Mouse (Mus musculus): ENCODE measurements around the gene Swt1. TPM values are rescaled to one million over a fixed set of nuclear protein-coding genes. Genes with fewer than 3 reads are reported as not detected.
"Not testable (repeated sequence)": the region's sequence is repeated elsewhere in the genome, so short reads cannot be mapped to it uniquely, and the experiment has no call there.

Gene Swt1
- polyA plus RNA-seq, 1 experiment from 2014 or later = 31.9 TPM

GRCm38 (mm10) chr1:151352911-151353310, 75.3 kb downstream of the Swt1 start:
- Histone ChIP-seq H3K4me2 (replicated peaks; ENCODE audit: low read depth, low read length) (no peak overlapping the region), H3K27ac (ENCODE audit: low read length) (no peak overlapping the region), H3K27me3 (ENCODE audit: control insufficient read depth, insufficient read depth, low read length) (no peaks in the 10 kb centered on the region), H3K4me3 (ENCODE audit: low read depth, low read length) (no peak overlapping the region), H3K9ac (replicated peaks; ENCODE audit: low read depth, low read length) (no peak overlapping the region), H3K9me3 (ENCODE audit: control insufficient read depth, low read depth, low read length) (no peaks in the 10 kb centered on the region), H3K36me3 (ENCODE audit: control insufficient read depth, insufficient read depth, low read length) (peaks cover 70% of the 10 kb centered on the region), H3K4me1 (ENCODE audit: control insufficient read depth, insufficient read depth, low read length) (no peaks in the 10 kb centered on the region)
- 83% methylated on average over 2 of the region's 2 CpGs for WGBS
- no peak for ATAC-seq (ENCODE audit: insufficient number of reproducible peaks, insufficient read depth, low FRiP score, low read depth)

- H3K36me3 ChIP-seq (ENCODE audit: control insufficient read depth, insufficient read depth, low read length) = peaks cover 30% of the 10 kb centered on the region
- not testable (repeated sequence) for H3K4me2 ChIP-seq (replicated peaks; ENCODE audit: low read depth, low read length); H3K4me3 ChIP-seq (ENCODE audit: low read depth, low read length); ATAC-seq (ENCODE audit: insufficient number of reproducible peaks, insufficient read depth, low FRiP score, low read depth); H3K27ac ChIP-seq (ENCODE audit: low read length); H3K9ac ChIP-seq (replicated peaks; ENCODE audit: low read depth, low read length); H3K9me3 ChIP-seq (ENCODE audit: control insufficient read depth, low read depth, low read length); H3K27me3 ChIP-seq (ENCODE audit: control insufficient read depth, insufficient read depth, low read length); H3K4me1 ChIP-seq (ENCODE audit: control insufficient read depth, insufficient read depth, low read length)
- 74% methylated on average over 4 of the region's 4 CpGs for WGBS
Measured at GRCm38 (mm10) chr1:151348293-151348692, 80.0 kb downstream of the Swt1 start.

GRCm38 (mm10) chr1:151346681-151347127, 81.6 kb downstream of the Swt1 start:
- no peak for ATAC-seq (ENCODE audit: insufficient number of reproducible peaks, insufficient read depth, low FRiP score, low read depth)
- Histone ChIP-seq H3K4me3 (ENCODE audit: low read depth, low read length) (peak overlapping the region; percentile 96), H3K9me3 (ENCODE audit: control insufficient read depth, low read depth, low read length) (no peaks in the 10 kb centered on the region), H3K9ac (replicated peaks; ENCODE audit: low read depth, low read length) (no peak overlapping the region), H3K27ac (ENCODE audit: low read length) (no peak overlapping the region; the same call in 1 of the 2 replicates), H3K36me3 (ENCODE audit: control insufficient read depth, insufficient read depth, low read length) (peaks cover 15% of the 10 kb centered on the region; the same call in 1 of the 2 replicates), H3K4me2 (replicated peaks; ENCODE audit: low read depth, low read length) (peak overlapping the region; percentile 59), H3K4me1 (ENCODE audit: control insufficient read depth, insufficient read depth, low read length) (peaks cover 20% of the 10 kb centered on the region), H3K27me3 (ENCODE audit: control insufficient read depth, insufficient read depth, low read length) (no peaks in the 10 kb centered on the region)
- 41% methylated on average over 6 of the region's 6 CpGs for whole genome bisulfite sequencing

- Histone ChIP-seq H3K9ac (replicated peaks; ENCODE audit: low read depth, low read length) (peak overlapping the region; percentile 95), H3K36me3 (ENCODE audit: control insufficient read depth, insufficient read depth, low read length) (0 out of 2 replicates have a peak, but pooled peaks cover 9% of the 10 kb centered on the region), H3K27me3 (ENCODE audit: control insufficient read depth, insufficient read depth, low read length) (no peaks in the 10 kb centered on the region), H3K9me3 (ENCODE audit: control insufficient read depth, low read depth, low read length) (no peaks in the 10 kb centered on the region), H3K4me3 (ENCODE audit: low read depth, low read length) (peak overlapping the region; percentile 96), H3K27ac (ENCODE audit: low read length) (peak overlapping the region; percentile 90; the same call in 1 of the 2 replicates), H3K4me2 (replicated peaks; ENCODE audit: low read depth, low read length) (peak overlapping the region; percentile 59), H3K4me1 (ENCODE audit: control insufficient read depth, insufficient read depth, low read length) (peaks cover 21% of the 10 kb centered on the region)
- no peak for ATAC-seq (ENCODE audit: insufficient number of reproducible peaks, insufficient read depth, low FRiP score, low read depth)
Measured at GRCm38 (mm10) chr1:151345863-151346195, 82.4 kb downstream of the Swt1 start.

- peak; percentile 82 for ATAC-seq (ENCODE audit: insufficient number of reproducible peaks, insufficient read depth, low FRiP score, low read depth)
- Histone ChIP-seq H3K9ac (replicated peaks; ENCODE audit: low read depth, low read length) (peak overlapping the region; percentile 95), H3K27me3 (ENCODE audit: control insufficient read depth, insufficient read depth, low read length) (no peaks in the 10 kb centered on the region), H3K4me3 (ENCODE audit: low read depth, low read length) (peak overlapping the region; percentile 96), H3K27ac (ENCODE audit: low read length) (peak overlapping the region; percentile 90), H3K4me1 (ENCODE audit: control insufficient read depth, insufficient read depth, low read length) (peaks cover 21% of the 10 kb centered on the region), H3K36me3 (ENCODE audit: control insufficient read depth, insufficient read depth, low read length) (0 out of 2 replicates have a peak, but pooled peaks cover 5% of the 10 kb centered on the region), H3K4me2 (replicated peaks; ENCODE audit: low read depth, low read length) (peak overlapping the region; percentile 64), H3K9me3 (ENCODE audit: control insufficient read depth, low read depth, low read length) (no peaks in the 10 kb centered on the region)
- WGBS = under 1% methylated on average over 55 of the region's 55 CpGs
Measured at GRCm38 (mm10) chr1:151345109-151345862, 83.0 kb downstream of the Swt1 start.

GRCm38 (mm10) chr1:151344283-151345108, 83.8 kb downstream of the Swt1 start, which contains the start of gene Ivns1abp:
Ivns1abp (plus strand) TSS chr1:151344477.
- Histone ChIP-seq H3K4me1 (ENCODE audit: control insufficient read depth, insufficient read depth, low read length) (peaks cover 21% of the 10 kb centered on the region), H3K27me3 (ENCODE audit: control insufficient read depth, insufficient read depth, low read length) (no peaks in the 10 kb centered on the region), H3K4me2 (replicated peaks; ENCODE audit: low read depth, low read length) (peak within 1 kb of the TSS; percentile 64), H3K9me3 (ENCODE audit: control insufficient read depth, low read depth, low read length) (no peaks in the 10 kb centered on the region), H3K9ac (replicated peaks; ENCODE audit: low read depth, low read length) (peak within 1 kb of the TSS; percentile 95), H3K27ac (ENCODE audit: low read length) (peak within 1 kb of the TSS; percentile 90), H3K36me3 (ENCODE audit: control insufficient read depth, insufficient read depth, low read length) (0 out of 2 replicates have a peak, but pooled peaks cover under 1% of the 10 kb centered on the region), H3K4me3 (ENCODE audit: low read depth, low read length) (peak within 1 kb of the TSS; percentile 96)
- under 1% methylated on average over 90 of the region's 104 CpGs for WGBS
- peak; percentile 95 for ATAC-seq (ENCODE audit: insufficient number of reproducible peaks, insufficient read depth, low FRiP score, low read depth)

- Histone ChIP-seq H3K4me1 (ENCODE audit: control insufficient read depth, insufficient read depth, low read length) (peaks cover 21% of the 10 kb centered on the region), H3K27me3 (ENCODE audit: control insufficient read depth, insufficient read depth, low read length) (no peaks in the 10 kb centered on the region), H3K9ac (replicated peaks; ENCODE audit: low read depth, low read length) (peak overlapping the region; percentile 25; the same call in 1 of the 2 replicates), H3K4me3 (ENCODE audit: low read depth, low read length) (peak overlapping the region; percentile 96), H3K9me3 (ENCODE audit: control insufficient read depth, low read depth, low read length) (no peaks in the 10 kb centered on the region), H3K4me2 (replicated peaks; ENCODE audit: low read depth, low read length) (peak overlapping the region; percentile 64), H3K36me3 (ENCODE audit: control insufficient read depth, insufficient read depth, low read length) (no peaks in the 10 kb centered on the region), H3K27ac (ENCODE audit: low read length) (peak overlapping the region; percentile 90)
- no peak for ATAC-seq (ENCODE audit: insufficient number of reproducible peaks, insufficient read depth, low FRiP score, low read depth)
- 2% methylated on average over 17 of the region's 17 CpGs for WGBS
Measured at GRCm38 (mm10) chr1:151343571-151344282, 84.5 kb downstream of the Swt1 start.

GRCm38 (mm10) chr1:151342968-151343367, 85.3 kb downstream of the Swt1 start:
- no peaks in the 10 kb centered on the region for H3K9me3 ChIP-seq (ENCODE audit: control insufficient read depth, low read depth, low read length)
- 0 out of 2 replicates have a peak overlapping the region, but pooled peaks have one; percentile 96 for H3K4me3 ChIP-seq (ENCODE audit: low read depth, low read length)
- no peak overlapping the region for H3K9ac ChIP-seq (replicated peaks; ENCODE audit: low read depth, low read length)
- H3K36me3 ChIP-seq (ENCODE audit: control insufficient read depth, insufficient read depth, low read length) = no peaks in the 10 kb centered on the region
- H3K4me2 ChIP-seq (replicated peaks; ENCODE audit: low read depth, low read length) = peak overlapping the region; percentile 64
- H3K27ac ChIP-seq (ENCODE audit: low read length) = no peak overlapping the region
- ATAC-seq (ENCODE audit: insufficient number of reproducible peaks, insufficient read depth, low FRiP score, low read depth) = no peak
- peaks cover 21% of the 10 kb centered on the region for H3K4me1 ChIP-seq (ENCODE audit: control insufficient read depth, insufficient read depth, low read length)
- H3K27me3 ChIP-seq (ENCODE audit: control insufficient read depth, insufficient read depth, low read length) = no peaks in the 10 kb centered on the region
- WGBS = 38% methylated on average over 6 of the region's 6 CpGs
